Mouse (Mus musculus) frontal cortex, postnatal 25 days (tissue): ENCODE data around the gene Pex5l.
A peak's percentile ranks its signal among the peaks of the same experiment; 100 is the strongest.

ENCODE experiments used
- DNase-seq, 2 experiments: peaks; one replicate each; pipeline ENCODE4 v3.0.0; 2022; ENCODE audit warnings: low spot score in 2 of 2

Gene Pex5l

GRCm38 (mm10) chr3:32947486-32947885 lies 195.6 kb downstream of the Pex5l start:
- no peak for DNase-seq

DNA sequence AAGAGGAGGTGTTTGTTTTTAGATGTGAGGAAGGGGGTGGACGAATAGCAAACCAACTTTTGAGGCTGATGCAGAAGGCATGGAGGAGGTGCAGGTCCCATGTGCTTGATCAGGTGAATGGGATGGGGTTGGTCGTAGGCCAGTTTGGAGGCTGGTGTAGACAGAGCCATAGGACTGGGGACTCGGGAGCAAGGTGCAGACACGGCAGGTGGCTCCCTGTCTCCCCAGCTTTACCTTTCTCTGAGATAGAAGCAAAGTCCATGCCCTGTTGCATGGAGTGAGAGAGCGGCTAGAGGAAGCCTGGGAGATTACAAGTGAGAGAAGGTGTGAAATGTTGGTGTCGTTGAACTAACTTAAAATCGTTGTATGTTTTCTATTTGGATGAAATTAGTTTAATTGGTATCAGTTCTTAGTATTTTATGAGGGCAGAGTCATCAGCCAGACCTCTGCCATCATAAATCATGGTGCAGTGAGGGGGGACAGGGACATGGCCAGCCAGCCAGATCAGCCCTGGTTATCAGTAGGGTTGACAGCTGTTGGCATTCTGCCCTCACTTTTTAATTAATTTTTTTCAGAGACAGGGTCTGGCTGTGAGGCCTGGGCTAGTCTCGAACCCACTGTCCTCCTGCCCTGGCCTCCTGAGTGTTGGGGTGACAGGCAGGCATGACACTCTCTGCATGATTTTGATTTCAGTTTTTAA lies 203.1 kb downstream of the Pex5l start:
- no peak for DNase-seq

GRCm38 (mm10) chr3:32924168-32924567 lies 218.9 kb downstream of the Pex5l start:
- no peak for DNase-seq

GRCm38 (mm10) chr3:32910071-32910551 lies 232.9 kb downstream of the Pex5l start:
- DNase-seq, result peak; percentile 10 to 16

DNA sequence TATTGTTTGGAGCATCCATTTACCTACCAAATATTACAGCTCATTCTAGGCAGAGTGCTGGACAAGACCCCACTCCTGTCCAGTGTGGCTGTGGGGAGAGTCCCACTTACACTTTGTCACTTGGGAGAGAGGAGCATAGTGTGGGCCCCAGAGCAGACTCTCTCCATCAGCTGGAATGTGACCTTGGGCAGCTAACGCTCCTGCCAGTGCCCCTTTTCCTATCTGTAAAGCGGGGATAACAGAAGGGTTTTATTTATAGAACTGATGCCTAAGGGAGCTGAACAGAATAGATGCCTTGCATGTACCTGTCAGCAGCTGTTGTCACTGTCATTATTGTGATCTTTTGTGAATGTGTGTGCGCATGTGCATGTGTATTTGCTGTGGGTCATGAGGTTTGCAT lies 234.6 kb downstream of the Pex5l start:
- DNase-seq, result no peak

DNA sequence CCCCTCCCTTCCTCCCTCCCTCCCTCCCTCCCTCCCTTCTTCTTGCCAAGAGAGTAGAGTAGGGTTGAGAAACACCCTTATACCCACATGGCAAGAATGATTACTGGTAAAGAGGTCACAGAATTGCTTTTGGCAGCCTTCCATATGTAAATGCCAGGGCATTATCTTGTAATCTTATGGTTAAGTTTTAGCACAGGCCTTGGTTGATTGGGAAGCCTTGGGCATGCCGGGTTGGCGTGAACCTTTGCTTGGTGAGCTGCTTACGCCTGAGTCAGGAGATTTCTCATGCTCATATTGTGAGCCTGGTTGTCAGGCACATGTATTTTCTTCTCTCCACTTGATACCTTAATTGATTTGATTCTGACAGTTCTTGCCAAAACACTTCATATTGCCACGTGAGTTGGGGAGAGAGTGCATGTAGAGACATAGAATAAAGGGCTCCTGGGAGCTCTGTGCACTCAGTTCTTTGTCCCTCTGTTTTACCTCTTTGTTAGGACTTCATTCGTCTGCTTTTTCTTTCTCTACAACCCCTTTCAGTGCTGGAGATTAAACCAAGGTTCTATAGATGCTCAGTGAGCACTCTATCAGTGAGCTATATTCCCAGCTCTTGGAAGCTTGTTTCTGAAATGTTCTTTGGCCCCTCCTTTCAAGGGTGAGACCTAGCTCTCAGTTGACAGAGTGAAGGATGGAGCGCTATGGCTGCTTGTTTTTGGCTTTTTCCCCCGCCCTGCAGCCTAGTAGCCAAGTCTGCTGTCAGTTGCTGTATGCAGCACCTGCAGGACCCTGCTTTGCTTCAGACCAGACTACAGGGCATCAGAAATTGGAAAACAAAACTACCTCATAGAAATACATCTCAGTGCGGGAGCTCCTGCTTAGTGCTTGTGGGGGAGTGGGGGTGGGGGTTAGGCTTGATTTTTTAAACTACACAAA lies 236.9 kb downstream of the Pex5l start:
- no peak for DNase-seq

DNA sequence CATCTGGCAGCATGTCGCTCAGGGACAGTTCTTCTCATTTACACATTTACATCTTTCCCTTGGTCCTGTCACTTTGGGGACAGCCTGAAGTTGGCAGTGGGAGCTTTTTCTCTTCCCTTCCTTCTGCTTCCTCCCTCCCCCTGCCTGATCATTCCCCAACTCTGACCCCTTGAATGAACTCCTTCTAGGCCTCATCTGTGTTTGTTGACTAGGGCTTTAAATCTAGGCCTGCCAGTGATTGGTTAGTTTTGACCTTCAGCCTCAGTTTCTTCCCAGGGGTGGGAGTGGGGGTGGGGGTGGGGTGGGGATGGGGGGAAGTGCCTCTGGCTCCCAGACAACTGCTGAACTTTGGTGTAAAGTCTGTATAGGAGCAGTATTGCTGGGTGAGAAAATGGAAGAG lies 238.4 kb downstream of the Pex5l start:
- no peak for DNase-seq

DNA sequence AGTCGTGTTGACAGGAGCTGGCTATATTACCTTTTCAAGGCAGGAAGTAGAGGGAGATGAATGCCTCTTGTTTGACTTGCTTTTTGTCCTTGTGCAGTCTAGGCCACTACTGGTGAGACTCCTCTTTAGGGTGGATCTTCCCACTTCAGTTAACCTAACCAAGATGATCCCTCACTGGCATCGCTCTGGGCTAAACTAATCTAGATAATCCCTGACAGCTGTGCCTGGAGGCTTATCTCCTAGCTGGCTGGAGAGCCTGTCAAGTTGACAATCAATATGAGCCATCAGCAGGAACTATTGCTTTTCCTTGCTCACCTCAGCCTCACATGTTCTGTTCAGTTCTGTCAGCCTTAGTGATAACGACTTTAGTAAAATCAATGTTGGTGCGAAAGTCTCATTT lies 239.6 kb downstream of the Pex5l start:
- no peak for DNase-seq
